Mouse (Mus musculus) limb, embryonic 11.5 days (tissue): ENCODE data around the gene Trpm3. TPM values are rescaled to one million over a fixed set of nuclear protein-coding genes. Genes with fewer than 3 reads are reported as not detected.

ENCODE experiments used
- ATAC-seq: fragments of 200-750 bp; cut with Nextera tagmentation; 2 replicates; pipeline ENCODE4 v1.8.0; 2017; ENCODE audit warnings: low read depth; ENCODE audit not compliant: insufficient number of reproducible peaks, low FRiP score, low TSS enrichment
- DNase-seq: peaks from one replicate; pipeline ENCODE4 v3.0.0-alpha.2; 2015; ENCODE audit warnings: low spot score
- H3K27ac ChIP-seq: fragments of 300-500 bp; sonication (generic); replicated peaks from 2 replicates; pipeline ENCODE4 v1.5.1; 2014; ENCODE audit warnings: low read depth, mild to moderate bottlenecking, low read length
- H3K27me3 ChIP-seq: fragments of 300-500 bp; sonication (generic); 2 replicates; pipeline ENCODE4 v1.6.1; 2014; ENCODE audit warnings: mild to moderate bottlenecking, low read length, mixed read lengths; ENCODE audit not compliant: control insufficient read depth, insufficient read depth
- H3K36me3 ChIP-seq: fragments of 300-500 bp; sonication (generic); 2 replicates; pipeline ENCODE4 v1.6.1; 2014; ENCODE audit warnings: mild to moderate bottlenecking, low read length, moderate library complexity, mixed read lengths; ENCODE audit not compliant: control insufficient read depth, insufficient read depth
- H3K4me1 ChIP-seq: fragments of 300-500 bp; sonication (generic); 2 replicates; pipeline ENCODE4 v1.6.1; 2014; ENCODE audit warnings: low read length, mixed read lengths; ENCODE audit not compliant: control insufficient read depth, insufficient read depth
- H3K4me2 ChIP-seq: fragments of 300-500 bp; sonication (generic); 2 replicates; pipeline ENCODE4 v1.6.1; 2014; ENCODE audit warnings: low read depth, mild to moderate bottlenecking, moderate library complexity; ENCODE audit not compliant: severe bottlenecking
- H3K4me3 ChIP-seq: fragments of 300-500 bp; sonication (generic); 2 replicates; pipeline ENCODE4 v1.5.1; 2014; ENCODE audit warnings: low read depth, low read length
- H3K9ac ChIP-seq: fragments of 300-500 bp; sonication (generic); 2 replicates; pipeline ENCODE4 v1.6.1; 2014; ENCODE audit warnings: mild to moderate bottlenecking, low read length
- H3K9me3 ChIP-seq: fragments of 300-500 bp; sonication (generic); 2 replicates; pipeline ENCODE4 v1.6.1; 2016; ENCODE audit warnings: low read length; ENCODE audit not compliant: control insufficient read depth
- WGBS: fragments of 180-500 bp; shearing (Covaris S2); extraction: QIAGEN DNeasy Blood & Tissue Kit; methylation state at CpG from one replicate; pipeline ENCODE4 v1.1.7; 2014; 5-methylcytosine and 5-hydroxymethylcytosine counted together
- polyA plus RNA-seq: library from polyadenylated mRNA; unstranded; fragments of >200 nt; fragmentation: Nextera tagmentation; extraction: Ambion mirVana; gene quantifications from 2 replicates; pipeline ENCODE4 v1.2.1, GENCODE M21; 2014

The Trpm3 gene
- polyA plus RNA-seq, 1 experiment from 2014 or later: 1.7 TPM

DNA sequence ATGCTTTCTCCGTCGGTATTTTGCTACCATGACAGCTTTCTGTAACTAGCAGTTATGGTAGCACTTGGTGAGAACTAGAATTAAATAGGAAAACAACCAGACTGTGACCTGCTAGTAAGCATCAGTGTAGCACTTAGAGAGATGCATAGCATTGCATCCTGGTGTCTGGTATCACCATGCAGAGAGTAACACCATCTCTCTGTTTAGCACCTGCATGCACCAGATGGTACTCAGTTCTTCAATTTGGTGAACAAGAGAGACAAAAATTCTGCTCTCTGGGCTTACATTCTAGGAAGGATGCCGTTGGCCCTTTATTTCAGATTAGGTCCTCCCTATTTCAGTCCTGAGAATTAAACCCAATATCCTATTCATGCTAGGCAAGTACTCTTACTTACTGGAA lies 834.4 kb downstream of the Trpm3 start:
- ATAC-seq: no peak
- no peak for DNase-seq
- H3K4me3 ChIP-seq: no peak overlapping the region
- H3K27me3 ChIP-seq: no peaks in the 10 kb centered on the region
- no peak overlapping the region for H3K9ac ChIP-seq
- H3K9me3 ChIP-seq: no peaks in the 10 kb centered on the region
- no peaks in the 10 kb centered on the region for H3K4me1 ChIP-seq
- H3K36me3 ChIP-seq: no peaks in the 10 kb centered on the region
- no peak overlapping the region for H3K27ac ChIP-seq
- no peak overlapping the region for H3K4me2 ChIP-seq
- WGBS: 89% methylated on average over 3 of the region's 3 CpGs

DNA sequence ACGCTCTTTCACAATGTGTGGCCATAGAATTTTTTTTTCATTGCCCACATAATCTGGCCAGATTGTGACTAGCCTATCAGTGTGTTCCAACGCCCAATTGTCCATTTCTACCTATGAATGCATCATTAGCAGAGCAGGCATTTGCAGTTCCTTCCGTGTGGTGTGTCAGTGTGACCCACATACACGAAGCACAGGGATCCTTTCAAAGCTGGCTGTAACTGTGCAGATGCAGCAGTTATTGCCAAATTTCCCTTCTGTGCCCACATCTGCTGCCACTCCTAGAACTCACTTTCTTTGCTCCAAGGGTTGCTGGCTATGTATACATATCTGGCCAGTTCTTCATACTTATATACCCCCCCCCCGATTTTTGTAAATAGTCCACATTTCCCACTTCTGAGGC lies 834.9 kb downstream of the Trpm3 start:
- 88% methylated on average over 5 of the region's 5 CpGs for WGBS
- DNase-seq (no peak), ATAC-seq (no peak)
- H3K9me3 ChIP-seq: no peaks in the 10 kb centered on the region
- no peak overlapping the region for H3K4me2 ChIP-seq
- no peaks in the 10 kb centered on the region for H3K4me1 ChIP-seq
- no peaks in the 10 kb centered on the region for H3K27me3 ChIP-seq
- no peaks in the 10 kb centered on the region for H3K36me3 ChIP-seq
- no peak overlapping the region for H3K27ac ChIP-seq
- H3K4me3 ChIP-seq: no peak overlapping the region
- no peak overlapping the region for H3K9ac ChIP-seq

DNA sequence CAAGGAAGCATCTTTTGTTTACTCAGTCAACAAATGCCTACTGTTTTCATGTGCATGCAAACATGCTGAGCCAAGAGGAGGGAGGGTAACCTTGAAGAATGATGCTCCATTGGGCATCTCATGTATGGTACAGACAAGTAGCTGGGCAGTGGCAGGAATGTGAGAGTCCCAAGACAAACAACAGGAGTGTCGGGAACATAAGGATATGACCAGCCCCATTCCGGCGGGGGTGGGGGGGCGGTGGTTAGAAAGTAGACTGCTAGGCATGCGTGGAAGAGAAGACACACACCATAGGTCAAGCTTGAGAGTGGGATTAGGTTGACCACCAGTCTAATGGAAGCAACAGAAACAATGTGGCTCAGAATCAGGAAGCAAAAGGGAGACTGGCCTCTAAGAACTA lies 837.0 kb downstream of the Trpm3 start:
- ATAC-seq (no peak), DNase-seq (no peak)
- H3K9me3 ChIP-seq: no peaks in the 10 kb centered on the region
- no peaks in the 10 kb centered on the region for H3K27me3 ChIP-seq
- H3K9ac ChIP-seq: no peak overlapping the region
- no peak overlapping the region for H3K4me3 ChIP-seq
- H3K36me3 ChIP-seq: no peaks in the 10 kb centered on the region
- H3K4me1 ChIP-seq: no peaks in the 10 kb centered on the region
- no peak overlapping the region; the same call in 1 of the 2 replicates for H3K4me2 ChIP-seq
- H3K27ac ChIP-seq: no peak overlapping the region
- WGBS: 90% methylated on average over 5 of the region's 5 CpGs

DNA sequence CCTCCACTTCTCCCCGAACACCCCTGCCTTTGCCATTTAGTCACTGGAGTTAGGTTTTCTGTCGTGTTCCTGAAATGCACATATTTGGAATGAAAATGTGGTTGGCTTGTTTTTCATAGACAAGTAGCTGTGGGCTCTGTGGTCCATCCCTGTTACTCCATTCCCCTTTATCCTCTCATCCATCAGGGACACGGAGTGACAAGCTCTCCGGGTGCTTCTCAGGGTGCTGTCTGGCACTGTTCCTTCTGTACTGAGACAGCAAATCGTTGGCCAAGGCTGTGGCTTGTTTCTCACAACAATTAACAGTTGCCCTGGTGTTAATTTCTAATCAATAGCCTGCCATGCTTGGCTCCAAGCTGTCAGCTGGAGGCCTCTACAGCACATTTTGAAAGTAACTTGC lies 838.7 kb downstream of the Trpm3 start:
- no peaks in the 10 kb centered on the region for H3K4me1 ChIP-seq
- H3K9ac ChIP-seq: no peak overlapping the region
- no peak overlapping the region for H3K4me3 ChIP-seq
- H3K27ac ChIP-seq: no peak overlapping the region
- H3K9me3 ChIP-seq: no peaks in the 10 kb centered on the region
- no peak for DNase-seq
- ATAC-seq: no peak
- WGBS: 68% methylated on average over 5 of the region's 5 CpGs
- no peaks in the 10 kb centered on the region for H3K27me3 ChIP-seq
- no peak overlapping the region for H3K4me2 ChIP-seq
- H3K36me3 ChIP-seq: no peaks in the 10 kb centered on the region

DNA sequence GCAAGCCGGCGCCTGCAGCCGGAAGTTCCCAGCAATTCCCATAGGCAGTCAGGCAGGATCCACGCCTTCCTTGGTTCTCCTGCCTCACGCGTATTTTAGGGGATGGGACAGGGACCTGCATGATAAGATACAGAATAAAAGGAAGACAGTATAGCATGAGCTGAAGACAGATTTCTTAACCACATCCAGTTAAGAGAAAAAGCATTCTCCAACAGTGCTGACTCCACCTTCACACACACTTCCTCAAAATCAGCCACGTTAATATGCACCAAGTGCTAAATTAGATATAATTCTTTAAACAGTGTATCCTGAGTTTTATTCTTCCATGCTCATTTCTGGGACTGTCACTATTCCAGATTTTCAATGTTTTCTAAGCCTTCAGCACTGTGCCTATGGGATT lies 839.9 kb downstream of the Trpm3 start:
- no peaks in the 10 kb centered on the region for H3K4me1 ChIP-seq

DNA sequence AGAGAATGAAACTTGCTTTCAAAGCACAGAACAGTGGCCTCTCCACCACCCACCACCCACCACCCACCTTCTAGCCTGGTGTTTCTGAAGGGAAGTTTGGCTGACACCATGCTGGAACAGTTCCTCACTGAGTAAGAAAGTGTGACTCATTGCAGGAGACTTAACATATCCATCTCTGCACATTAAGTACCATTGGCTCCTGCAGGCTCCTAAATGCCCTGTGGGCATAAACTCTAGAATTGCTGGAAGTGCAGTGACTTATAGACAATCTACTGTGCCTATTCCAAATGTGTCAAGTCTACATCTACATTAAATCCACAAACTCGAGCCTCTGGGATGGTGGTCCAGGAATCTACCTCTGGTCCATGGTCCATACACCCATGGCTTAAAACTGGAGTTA lies 840.3 kb downstream of the Trpm3 start:
- no peak overlapping the region for H3K9ac ChIP-seq
- H3K27ac ChIP-seq: no peak overlapping the region
- no peak for ATAC-seq
- H3K9me3 ChIP-seq: no peaks in the 10 kb centered on the region
- WGBS: 87% methylated on average over 1 of the region's 1 CpGs
- no peak overlapping the region for H3K4me2 ChIP-seq
- DNase-seq: no peak
- no peak overlapping the region for H3K4me3 ChIP-seq
- H3K36me3 ChIP-seq: no peaks in the 10 kb centered on the region
- H3K4me1 ChIP-seq: no peaks in the 10 kb centered on the region
- no peaks in the 10 kb centered on the region for H3K27me3 ChIP-seq

More for the DNA sequence above, 839.9 kb downstream of the Trpm3 start:
- DNase-seq: no peak
- Histone ChIP-seq H3K9ac (no peak overlapping the region), H3K4me3 (no peak overlapping the region), H3K9me3 (no peaks in the 10 kb centered on the region), H3K36me3 (no peaks in the 10 kb centered on the region), H3K27ac (no peak overlapping the region), H3K27me3 (no peaks in the 10 kb centered on the region), H3K4me2 (no peak overlapping the region)
- ATAC-seq: no peak
- 95% methylated on average over 7 of the region's 7 CpGs for WGBS

DNA sequence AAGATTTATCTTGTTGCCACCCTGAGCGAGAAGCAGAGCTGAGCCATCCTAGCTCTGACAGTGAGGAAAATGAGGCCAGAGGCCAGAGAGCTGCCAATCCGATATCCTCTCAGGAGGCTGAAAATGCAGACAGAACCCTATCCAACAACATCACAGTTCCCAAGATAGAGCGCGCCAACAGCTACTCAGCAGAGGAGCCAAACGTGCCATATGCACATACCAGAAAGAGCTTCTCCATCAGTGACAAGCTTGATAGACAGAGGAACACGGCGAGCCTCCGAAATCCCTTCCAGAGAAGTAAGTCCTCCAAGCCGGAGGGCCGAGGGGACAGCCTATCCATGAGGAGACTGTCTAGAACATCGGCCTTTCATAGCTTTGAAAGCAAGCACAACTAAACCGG lies 849.1 kb downstream of the Trpm3 start:
- Histone ChIP-seq H3K9me3 (no peaks in the 10 kb centered on the region), H3K4me3 (no peak overlapping the region), H3K4me2 (no peak overlapping the region), H3K27ac (no peak overlapping the region), H3K9ac (no peak overlapping the region), H3K4me1 (no peaks in the 10 kb centered on the region), H3K27me3 (no peaks in the 10 kb centered on the region), H3K36me3 (no peaks in the 10 kb centered on the region)
- ATAC-seq (no peak), DNase-seq (no peak)
- WGBS: 92% methylated on average over 12 of the region's 12 CpGs

DNA sequence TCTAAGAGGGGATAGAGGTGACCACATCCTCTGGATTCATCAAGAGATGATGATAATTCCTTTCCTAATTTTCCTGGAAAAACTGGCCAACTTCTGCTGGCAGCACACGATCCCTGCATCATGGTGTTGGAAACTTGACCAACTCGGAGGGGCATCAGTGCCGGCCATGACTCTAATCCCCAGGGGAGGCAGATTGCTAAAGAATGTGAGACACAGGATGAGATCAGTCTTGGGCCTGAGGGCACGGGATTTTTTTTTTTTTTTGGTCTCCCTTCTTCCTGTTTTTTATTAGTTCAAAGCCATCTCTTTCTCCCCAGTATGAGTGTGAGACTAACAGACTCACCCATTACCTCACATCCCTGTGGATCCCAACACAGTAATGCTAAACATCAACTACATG lies 855.1 kb downstream of the Trpm3 start:
- H3K27me3 ChIP-seq: no peaks in the 10 kb centered on the region

DNA sequence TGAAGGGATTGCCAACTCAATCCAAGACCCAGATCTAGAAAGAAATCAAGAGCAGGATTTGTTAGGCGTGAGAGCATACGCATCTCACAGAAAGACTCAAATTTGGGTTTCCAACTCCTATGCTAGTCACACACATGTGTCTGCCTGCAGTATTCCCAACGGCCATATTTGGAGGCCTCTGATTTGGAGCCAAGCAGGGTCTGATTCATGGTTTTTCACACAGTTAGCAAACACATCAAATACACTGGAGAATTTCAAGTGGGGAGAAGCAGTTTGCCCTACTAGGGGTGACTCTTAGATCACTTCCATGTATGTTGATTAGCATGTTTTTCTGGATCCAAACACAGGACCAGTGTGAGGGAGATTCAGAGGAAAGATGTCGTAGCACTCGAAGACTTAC lies 855.7 kb downstream of the Trpm3 start:
- ATAC-seq: no peak
- Histone ChIP-seq H3K4me2 (no peak overlapping the region), H3K9me3 (no peaks in the 10 kb centered on the region), H3K27ac (no peak overlapping the region), H3K36me3 (no peaks in the 10 kb centered on the region), H3K4me3 (no peak overlapping the region), H3K4me1 (no peaks in the 10 kb centered on the region), H3K27me3 (no peaks in the 10 kb centered on the region), H3K9ac (no peak overlapping the region)
- no peak for DNase-seq
- 88% methylated on average over 5 of the region's 5 CpGs for WGBS

More for the DNA sequence above, 855.1 kb downstream of the Trpm3 start:
- no peak overlapping the region for H3K27ac ChIP-seq
- no peak for ATAC-seq
- no peak for DNase-seq
- no peak overlapping the region for H3K4me2 ChIP-seq
- no peaks in the 10 kb centered on the region for H3K4me1 ChIP-seq
- H3K4me3 ChIP-seq: no peak overlapping the region
- H3K9ac ChIP-seq: no peak overlapping the region
- no peaks in the 10 kb centered on the region for H3K36me3 ChIP-seq
- H3K9me3 ChIP-seq: no peaks in the 10 kb centered on the region
- 70% methylated on average over 4 of the region's 4 CpGs for WGBS
